Mouse (Mus musculus) liver, embryonic 13.5 days (tissue): ENCODE measurements around the gene Ric8b. TPM values are rescaled to one million over a fixed set of nuclear protein-coding genes. Genes with fewer than 3 reads are reported as not detected.
A peak's percentile ranks its signal among the peaks of the same experiment; 100 is the strongest.

Experiments used
- ATAC-seq: fragments of 200-750 bp; cut with Nextera tagmentation; 2 replicates; pipeline ENCODE4 v1.8.0; 2017; ENCODE audit warnings: low read depth, mild to moderate bottlenecking, moderate number of reproducible peaks, moderate library complexity
- DNase-seq: peaks from one replicate; pipeline ENCODE4 v3.0.0; 2022
- H3K27ac ChIP-seq: fragments of 300-500 bp; sonication (generic); 2 replicates; pipeline ENCODE4 v1.5.1; 2015; ENCODE audit warnings: moderate library complexity, mild to moderate bottlenecking, inconsistent platforms
- H3K27me3 ChIP-seq: fragments of 300-500 bp; sonication (generic); 2 replicates; pipeline ENCODE4 v1.6.1; 2015; ENCODE audit warnings: mild to moderate bottlenecking, inconsistent platforms
- H3K36me3 ChIP-seq: fragments of 300-500 bp; sonication (generic); 2 replicates; pipeline ENCODE4 v1.6.1; 2015; ENCODE audit warnings: mild to moderate bottlenecking, inconsistent platforms
- H3K4me1 ChIP-seq: fragments of 300-500 bp; sonication (generic); replicated peaks from 2 replicates; pipeline ENCODE4 v1.6.1; 2015; ENCODE audit warnings: inconsistent platforms
- H3K4me2 ChIP-seq: fragments of 300-500 bp; sonication (generic); 2 replicates; pipeline ENCODE4 v1.6.1; 2015; ENCODE audit warnings: inconsistent platforms, mild to moderate bottlenecking, moderate library complexity
- H3K4me3 ChIP-seq: fragments of 300-500 bp; sonication (generic); replicated peaks from 2 replicates; pipeline ENCODE4 v1.5.1; 2015; ENCODE audit warnings: mild to moderate bottlenecking, inconsistent platforms
- H3K9ac ChIP-seq: fragments of 300-500 bp; sonication (generic); 2 replicates; pipeline ENCODE4 v1.6.1; 2015; ENCODE audit warnings: mild to moderate bottlenecking, inconsistent platforms
- H3K9me3 ChIP-seq: fragments of 300-500 bp; sonication (generic); replicated peaks from 2 replicates; pipeline ENCODE4 v1.6.1; 2016; ENCODE audit warnings: inconsistent platforms
- WGBS: fragments of 180-500 bp; shearing (Covaris S2); methylation state at CpG from one replicate; pipeline ENCODE4 v1.1.7; 2015; ENCODE audit not compliant: insufficient replicate concordance; 5-methylcytosine and 5-hydroxymethylcytosine counted together
- polyA plus RNA-seq: library from polyadenylated mRNA; unstranded; fragments of >200 nt; fragmentation: Nextera tagmentation; extraction: Ambion mirVana; gene quantifications from 2 replicates; pipeline ENCODE4 v1.2.1, GENCODE M21; 2015

Gene Ric8b
- polyA plus RNA-seq, 1 experiment from 2014 or later, result 3.9 TPM

DNA sequence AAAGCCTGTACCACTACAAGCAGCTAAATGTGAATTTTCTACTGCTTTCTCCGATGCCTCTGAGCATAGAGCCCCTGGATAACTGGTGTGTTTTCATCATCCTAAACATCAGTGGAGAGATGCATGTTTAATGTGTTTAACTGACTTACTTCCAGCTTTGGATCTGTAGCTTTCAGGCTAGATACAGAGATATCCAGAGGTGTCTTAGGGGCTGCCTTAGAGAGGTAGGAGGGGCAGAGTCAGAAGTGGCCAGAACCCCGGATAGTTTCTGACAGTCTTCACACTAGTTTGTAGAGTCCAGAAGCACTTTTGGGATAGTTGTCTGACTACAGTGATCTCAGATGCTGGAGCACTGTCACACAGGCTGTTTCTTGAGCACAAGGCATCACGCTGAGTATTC, 77.6 kb downstream of the Ric8b start:
- DNase-seq, result no peak
- 81% methylated on average over 3 of the region's 3 CpGs for WGBS

GRCm38 (mm10) chr10:84996366-84996765, 79.0 kb downstream of the Ric8b start:
- Histone ChIP-seq H3K4me2 (no peak overlapping the region), H3K9me3 (no peaks in the 10 kb centered on the region), H3K9ac (no peak overlapping the region), H3K27me3 (no peaks in the 10 kb centered on the region), H3K4me1 (peaks cover 25% of the 10 kb centered on the region), H3K27ac (no peak overlapping the region), H3K4me3 (no peak overlapping the region), H3K36me3 (peaks cover 24% of the 10 kb centered on the region)
- no peak for DNase-seq
- 77% methylated on average over 6 of the region's 6 CpGs for WGBS
- ATAC-seq, result no peak

More for the DNA sequence above, 77.6 kb downstream of the Ric8b start:
- Histone ChIP-seq H3K9me3 (no peaks in the 10 kb centered on the region), H3K4me3 (no peak overlapping the region), H3K4me2 (no peak overlapping the region), H3K27me3 (no peaks in the 10 kb centered on the region), H3K4me1 (peaks cover 20% of the 10 kb centered on the region), H3K27ac (no peak overlapping the region), H3K9ac (no peak overlapping the region), H3K36me3 (peaks cover 25% of the 10 kb centered on the region)
- no peak for ATAC-seq

- Histone ChIP-seq H3K36me3 (peaks cover 24% of the 10 kb centered on the region), H3K27me3 (no peaks in the 10 kb centered on the region), H3K9me3 (no peaks in the 10 kb centered on the region), H3K9ac (no peak overlapping the region), H3K4me3 (no peak overlapping the region), H3K27ac (no peak overlapping the region), H3K4me2 (no peak overlapping the region), H3K4me1 (peaks cover 25% of the 10 kb centered on the region)
- 61% methylated on average over 10 of the region's 10 CpGs for WGBS
- ATAC-seq (no peak), DNase-seq (no peak)
Measured at GRCm38 (mm10) chr10:84997571-84998224, 80.3 kb downstream of the Ric8b start.

- Histone ChIP-seq H3K9ac (no peak overlapping the region), H3K4me3 (no peak overlapping the region), H3K27ac (no peak overlapping the region), H3K27me3 (no peaks in the 10 kb centered on the region), H3K4me1 (peaks cover 25% of the 10 kb centered on the region), H3K36me3 (peaks cover 23% of the 10 kb centered on the region), H3K4me2 (no peak overlapping the region), H3K9me3 (no peaks in the 10 kb centered on the region)
- WGBS, result 79% methylated on average over 1 of the region's 1 CpGs
- DNase-seq (no peak), ATAC-seq (no peak)
Measured at GRCm38 (mm10) chr10:84998225-84998579, 80.8 kb downstream of the Ric8b start.

DNA sequence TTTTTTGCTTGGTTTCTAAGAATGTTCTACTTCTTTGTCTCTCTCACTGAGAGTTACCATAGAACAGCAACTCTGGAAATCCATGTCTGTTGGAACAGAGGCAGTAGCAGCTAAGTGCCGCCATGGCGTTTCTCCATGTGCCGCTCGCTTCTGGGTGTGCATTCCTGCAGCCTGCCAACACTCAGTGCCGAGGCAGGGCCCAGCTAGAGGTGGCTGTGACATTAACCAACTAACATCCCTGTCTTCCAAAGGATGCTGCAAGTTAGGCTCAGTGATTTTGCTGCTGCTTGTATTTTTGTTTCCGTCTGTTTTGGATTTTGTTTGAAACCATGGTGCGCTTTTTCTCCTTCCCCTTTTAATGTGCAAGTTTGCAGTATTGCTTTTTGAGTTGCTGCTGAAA, 84.5 kb downstream of the Ric8b start:
- Histone ChIP-seq H3K36me3 (peaks cover 13% of the 10 kb centered on the region), H3K4me3 (no peak overlapping the region), H3K27ac (no peak overlapping the region), H3K27me3 (no peaks in the 10 kb centered on the region), H3K9ac (no peak overlapping the region), H3K9me3 (no peaks in the 10 kb centered on the region), H3K4me2 (no peak overlapping the region), H3K4me1 (peaks cover 37% of the 10 kb centered on the region)
- WGBS, result 82% methylated on average over 7 of the region's 7 CpGs
- DNase-seq, result no peak
- ATAC-seq, result no peak

- peaks cover 7% of the 10 kb centered on the region; the same call in 1 of the 2 replicates for H3K36me3 ChIP-seq
- no peak overlapping the region for H3K27ac ChIP-seq
- no peaks in the 10 kb centered on the region for H3K9me3 ChIP-seq
- H3K4me3 ChIP-seq, result no peak overlapping the region
- DNase-seq, result no peak
- no peak overlapping the region for H3K4me2 ChIP-seq
- no peak overlapping the region for H3K9ac ChIP-seq
- 78% methylated on average over 7 of the region's 7 CpGs for WGBS
- no peaks in the 10 kb centered on the region for H3K27me3 ChIP-seq
- no peak for ATAC-seq
- peaks cover 44% of the 10 kb centered on the region for H3K4me1 ChIP-seq
Measured at GRCm38 (mm10) chr10:85003190-85004026, 86.0 kb downstream of the Ric8b start.

DNA sequence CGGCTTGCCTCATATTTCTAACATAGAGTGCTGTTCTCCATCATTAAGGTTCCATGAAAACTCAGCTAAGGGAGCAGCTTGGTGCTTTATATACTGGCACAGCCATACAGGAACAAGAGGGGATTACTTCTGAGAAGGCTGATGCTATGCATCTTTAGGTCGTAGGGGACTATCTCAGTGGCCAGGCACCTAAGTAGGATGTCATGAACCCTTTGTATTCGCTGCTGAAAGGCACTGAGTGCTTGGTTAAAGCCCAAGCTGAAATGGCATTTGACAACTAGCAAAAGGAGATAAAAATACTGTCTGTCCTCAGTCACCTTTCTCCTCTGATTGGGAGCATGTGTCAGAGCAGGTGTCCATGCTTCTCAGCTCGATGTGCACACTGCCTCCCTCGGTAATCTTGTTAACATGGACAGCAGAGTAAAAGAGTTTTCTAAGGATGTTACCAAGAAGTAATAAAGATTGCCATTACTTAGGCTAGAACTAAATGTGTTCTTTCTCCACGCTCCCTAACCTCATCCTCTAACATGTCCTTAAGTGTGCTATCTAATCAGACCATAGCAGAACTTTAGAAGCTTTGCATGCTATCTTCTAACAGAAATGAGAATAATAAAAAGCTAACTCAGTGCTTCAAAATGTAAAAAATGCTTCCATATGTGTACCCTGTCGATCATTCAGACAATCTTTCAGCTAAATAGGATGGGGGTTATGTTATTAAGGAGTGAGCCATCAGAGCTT, 89.3 kb downstream of the Ric8b start:
- H3K36me3 ChIP-seq, result peaks cover 20% of the 10 kb centered on the region; the same call in 1 of the 2 replicates
- whole genome bisulfite sequencing, result 38% methylated on average over 7 of the region's 7 CpGs
- H3K4me2 ChIP-seq, result peak overlapping the region; percentile 14; the same call in 1 of the 2 replicates
- no peaks in the 10 kb centered on the region for H3K27me3 ChIP-seq
- H3K27ac ChIP-seq, result peak overlapping the region; percentile 61
- no peaks in the 10 kb centered on the region for H3K9me3 ChIP-seq
- no peak overlapping the region for H3K4me3 ChIP-seq
- H3K4me1 ChIP-seq, result peaks cover 36% of the 10 kb centered on the region
- H3K9ac ChIP-seq, result 0 out of 2 replicates have a peak overlapping the region, but pooled peaks have one; percentile 6
- ATAC-seq (peak; percentile 68), DNase-seq (peak; percentile 9)

- peaks cover 17% of the 10 kb centered on the region; the same call in 1 of the 2 replicates for H3K36me3 ChIP-seq
- 84% methylated on average over 11 of the region's 11 CpGs for WGBS
- ATAC-seq (peak; percentile 32; the same call in 1 of the 2 replicates), DNase-seq (no peak)
- peaks cover 39% of the 10 kb centered on the region for H3K4me1 ChIP-seq
- H3K9ac ChIP-seq, result no peak overlapping the region
- no peaks in the 10 kb centered on the region for H3K27me3 ChIP-seq
- no peak overlapping the region for H3K4me3 ChIP-seq
- H3K27ac ChIP-seq, result no peak overlapping the region
- H3K4me2 ChIP-seq, result no peak overlapping the region
- no peaks in the 10 kb centered on the region for H3K9me3 ChIP-seq
Measured at GRCm38 (mm10) chr10:85007861-85008840, 90.7 kb downstream of the Ric8b start.

DNA sequence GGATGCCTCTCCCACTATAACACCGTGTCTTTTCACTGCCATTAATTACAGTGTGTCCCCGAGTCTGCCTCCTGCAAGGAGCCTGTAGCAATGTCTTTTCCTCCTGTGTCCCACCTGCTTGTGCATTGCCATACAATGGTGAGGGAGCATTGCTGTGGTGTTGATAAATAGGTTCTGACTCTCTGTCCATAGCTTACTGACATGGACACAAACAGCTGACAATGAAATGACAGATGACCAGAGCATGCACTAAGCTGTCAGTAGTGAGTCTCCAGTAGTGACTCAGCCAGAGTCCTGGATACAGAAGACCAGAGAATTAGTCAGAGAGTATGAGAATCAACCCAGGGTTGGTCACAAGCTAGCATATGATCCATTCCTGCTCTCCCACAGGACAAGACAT, 93.7 kb downstream of the Ric8b start:
- Histone ChIP-seq H3K9me3 (no peaks in the 10 kb centered on the region), H3K27ac (no peak overlapping the region), H3K4me3 (no peak overlapping the region), H3K4me2 (no peak overlapping the region), H3K27me3 (no peaks in the 10 kb centered on the region), H3K9ac (no peak overlapping the region), H3K36me3 (peaks cover 31% of the 10 kb centered on the region), H3K4me1 (peaks cover 33% of the 10 kb centered on the region)
- DNase-seq (no peak), ATAC-seq (no peak)
- WGBS, result 76% methylated on average over 2 of the region's 2 CpGs

DNA sequence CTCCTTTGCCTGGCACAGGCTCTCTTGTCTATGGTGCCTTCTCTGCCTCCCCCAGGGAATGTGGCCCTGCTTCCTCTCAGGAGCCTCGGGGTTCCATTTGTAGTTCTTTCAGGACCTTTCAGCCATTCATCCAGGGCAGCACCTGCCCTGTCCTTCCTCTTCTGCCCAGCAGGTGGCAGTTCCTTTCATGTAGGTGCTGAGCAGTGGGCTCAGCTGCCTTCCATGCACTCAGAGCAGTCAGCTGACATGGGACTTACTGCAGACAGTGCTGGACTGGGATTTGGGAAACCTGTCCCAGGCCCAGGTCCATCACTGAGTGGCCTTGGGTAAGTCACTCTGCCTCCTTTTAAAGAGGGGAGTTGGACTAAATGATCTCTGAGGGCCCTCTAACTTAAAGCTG, 96.0 kb downstream of the Ric8b start:
- no peak overlapping the region for H3K9ac ChIP-seq
- H3K27me3 ChIP-seq, result no peaks in the 10 kb centered on the region
- H3K4me2 ChIP-seq, result no peak overlapping the region
- H3K4me3 ChIP-seq, result no peak overlapping the region
- peaks cover 38% of the 10 kb centered on the region for H3K36me3 ChIP-seq
- WGBS, result 14% methylated on average over 1 of the region's 1 CpGs
- DNase-seq (peak; percentile 12), ATAC-seq (no peak)
- H3K9me3 ChIP-seq, result no peaks in the 10 kb centered on the region
- peaks cover 9% of the 10 kb centered on the region for H3K4me1 ChIP-seq
- H3K27ac ChIP-seq, result no peak overlapping the region
